Mouse (Mus musculus) forebrain, embryonic 12.5 days (tissue): ENCODE measurements at regions not wholly inside any gene's neighbourhood (a gene's known extent, or its start where the extent isn't known, plus 50 kb on each side); places are given as distances from the start of the nearest gene placed in this dataset.

Experiments
- ATAC-seq: fragments of 200-750 bp; cut with Nextera tagmentation; 2 replicates; pipeline ENCODE4 v1.8.0; 2017; ENCODE audit warnings: moderate TSS enrichment; ENCODE audit not compliant: low FRiP score
- H3K27ac ChIP-seq: fragments of 300-500 bp; sonication (generic); 2 replicates; pipeline ENCODE4 v1.5.1; 2016; ENCODE audit warnings: mild to moderate bottlenecking
- H3K27me3 ChIP-seq: fragments of 300-500 bp; sonication (generic); 2 replicates; pipeline ENCODE4 v1.6.1; 2016; ENCODE audit warnings: mild to moderate bottlenecking
- H3K36me3 ChIP-seq: fragments of 300-500 bp; sonication (generic); replicated peaks from 2 replicates; pipeline ENCODE4 v1.6.1; 2016; ENCODE audit warnings: mild to moderate bottlenecking
- H3K4me1 ChIP-seq: fragments of 300-500 bp; sonication (generic); 2 replicates; pipeline ENCODE4 v1.6.1; 2016
- H3K4me2 ChIP-seq: fragments of 300-500 bp; sonication (generic); 2 replicates; pipeline ENCODE4 v1.6.1; 2016; ENCODE audit warnings: mild to moderate bottlenecking, moderate library complexity
- H3K4me3 ChIP-seq: fragments of 300-500 bp; sonication (generic); replicated peaks from 2 replicates; pipeline ENCODE4 v1.5.1; 2016; ENCODE audit warnings: mild to moderate bottlenecking
- H3K9ac ChIP-seq: fragments of 300-500 bp; sonication (generic); 2 replicates; pipeline ENCODE4 v1.6.1; 2016; ENCODE audit warnings: mild to moderate bottlenecking
- H3K9me3 ChIP-seq: fragments of 300-500 bp; sonication (generic); 2 replicates; pipeline ENCODE4 v1.6.1; 2016
- WGBS: fragments of 180-500 bp; shearing (Covaris S2); methylation state at CpG from one replicate; pipeline ENCODE4 v1.1.7; 2016; 5-methylcytosine and 5-hydroxymethylcytosine counted together

DNA sequence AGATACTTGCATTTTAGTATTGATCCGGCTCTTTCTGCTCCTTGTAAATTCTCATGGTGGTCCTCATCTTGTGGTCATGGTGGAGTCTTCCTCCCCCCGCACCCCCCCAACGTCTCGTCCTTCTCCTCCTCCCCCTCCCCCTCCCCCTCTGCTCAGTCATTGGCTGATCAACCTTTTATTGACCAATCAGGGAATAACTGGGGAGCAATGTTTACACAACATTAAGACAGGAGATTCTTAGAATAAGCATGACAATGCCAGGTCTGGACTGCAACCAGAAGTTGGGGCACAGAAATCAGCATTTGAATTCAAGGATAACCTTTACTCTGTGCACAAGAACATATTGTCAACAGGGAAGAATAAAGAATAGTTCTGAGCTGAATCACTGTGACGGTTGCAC, 89.4 kb upstream of the Arid2 start:
- no peak overlapping the region for H3K4me2 ChIP-seq
- H3K36me3 ChIP-seq, result no peaks in the 10 kb centered on the region
- WGBS, result 54% methylated on average over 5 of the region's 5 CpGs
- H3K4me1 ChIP-seq, result no peaks in the 10 kb centered on the region
- H3K9me3 ChIP-seq, result no peaks in the 10 kb centered on the region
- no peak overlapping the region for H3K4me3 ChIP-seq
- no peaks in the 10 kb centered on the region for H3K27me3 ChIP-seq
- no peak overlapping the region for H3K9ac ChIP-seq
- no peak overlapping the region for H3K27ac ChIP-seq
- ATAC-seq, result no peak

GRCm38 (mm10) chr15:96201273-96201672, 86.0 kb upstream of the Arid2 start:
- no peak for ATAC-seq
- no peak overlapping the region for H3K9ac ChIP-seq
- H3K9me3 ChIP-seq, result no peaks in the 10 kb centered on the region
- no peaks in the 10 kb centered on the region for H3K27me3 ChIP-seq
- no peak overlapping the region for H3K4me3 ChIP-seq
- 71% methylated on average over 3 of the region's 3 CpGs for WGBS
- no peak overlapping the region for H3K27ac ChIP-seq
- no peaks in the 10 kb centered on the region for H3K4me1 ChIP-seq
- no peaks in the 10 kb centered on the region for H3K36me3 ChIP-seq
- H3K4me2 ChIP-seq, result no peak overlapping the region

DNA sequence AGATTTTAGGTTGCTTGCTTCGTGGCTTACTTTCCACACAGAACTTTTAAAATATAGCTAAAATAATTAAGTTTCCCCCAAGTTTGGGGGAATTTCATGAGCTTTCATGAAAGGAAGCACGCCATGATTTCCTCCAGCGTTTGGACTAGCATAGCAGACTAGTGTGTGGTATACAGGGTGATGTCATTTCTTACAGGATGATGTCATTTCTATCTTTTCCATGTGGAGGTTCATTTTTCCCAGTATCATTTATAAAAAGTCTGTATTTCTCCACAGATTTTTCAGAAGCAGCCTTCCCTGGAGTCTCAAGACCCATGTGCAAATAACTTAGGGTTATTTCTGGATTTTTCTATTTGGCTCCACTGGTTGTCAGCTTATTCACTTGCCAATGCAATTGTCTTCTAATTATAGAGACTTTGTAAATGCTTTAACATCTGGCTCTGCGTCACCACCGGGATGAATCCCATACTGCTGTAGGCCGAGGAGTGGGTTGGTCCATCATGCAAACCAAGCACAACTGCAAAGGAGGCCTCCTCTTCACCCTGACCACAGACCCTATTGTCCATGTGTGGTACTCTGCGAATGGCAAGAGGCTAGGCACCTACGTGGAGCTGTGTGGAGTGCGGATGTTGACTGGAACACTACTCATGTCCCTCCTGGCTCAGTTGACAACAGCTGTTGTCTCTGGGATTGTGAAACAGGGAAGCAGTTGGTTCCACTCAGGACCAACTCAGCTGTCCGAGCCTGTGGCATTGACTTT, 85.4 kb upstream of the Arid2 start:
- Histone ChIP-seq H3K4me3 (no peak overlapping the region), H3K4me2 (no peak overlapping the region), H3K27ac (no peak overlapping the region), H3K9me3 (no peaks in the 10 kb centered on the region), H3K27me3 (no peaks in the 10 kb centered on the region), H3K36me3 (no peaks in the 10 kb centered on the region), H3K9ac (no peak overlapping the region), H3K4me1 (no peaks in the 10 kb centered on the region)
- 90% methylated on average over 10 of the region's 10 CpGs for WGBS
- no peak for ATAC-seq

- Histone ChIP-seq H3K4me1 (no peaks in the 10 kb centered on the region), H3K9ac (no peak overlapping the region), H3K27ac (no peak overlapping the region), H3K27me3 (no peaks in the 10 kb centered on the region), H3K4me2 (no peak overlapping the region), H3K4me3 (no peak overlapping the region), H3K9me3 (no peaks in the 10 kb centered on the region), H3K36me3 (no peaks in the 10 kb centered on the region)
- 94% methylated on average over 5 of the region's 5 CpGs for WGBS
- no peak for ATAC-seq
These were observed 83.1 kb upstream of the Arid2 start for GRCm38 (mm10) chr15:96204187-96204586.

DNA sequence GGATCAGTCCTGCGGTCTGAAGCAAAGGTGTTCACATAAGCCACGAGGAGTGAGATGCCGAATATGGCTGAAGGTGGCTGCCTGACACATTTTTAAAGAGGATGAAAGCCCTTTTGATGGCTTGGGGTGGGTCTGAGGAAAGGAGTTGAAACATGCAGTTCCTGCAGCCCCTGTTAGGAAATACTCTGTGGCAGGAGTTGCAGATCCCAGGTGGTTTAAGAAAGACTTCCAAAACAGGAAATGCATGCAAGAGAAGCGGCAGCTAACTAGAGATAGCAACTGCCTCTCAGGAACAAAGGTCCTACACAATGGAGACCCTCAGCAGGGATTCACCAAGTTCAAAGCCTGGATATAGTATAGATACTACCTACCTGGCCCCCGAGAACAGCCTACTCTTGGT, 82.7 kb upstream of the Arid2 start:
- H3K4me1 ChIP-seq, result no peaks in the 10 kb centered on the region
- no peak for ATAC-seq
- H3K36me3 ChIP-seq, result no peaks in the 10 kb centered on the region
- WGBS, result 90% methylated on average over 5 of the region's 5 CpGs
- H3K9ac ChIP-seq, result no peak overlapping the region
- no peaks in the 10 kb centered on the region for H3K27me3 ChIP-seq
- no peak overlapping the region for H3K27ac ChIP-seq
- H3K4me3 ChIP-seq, result no peak overlapping the region
- H3K4me2 ChIP-seq, result no peak overlapping the region
- H3K9me3 ChIP-seq, result no peaks in the 10 kb centered on the region

DNA sequence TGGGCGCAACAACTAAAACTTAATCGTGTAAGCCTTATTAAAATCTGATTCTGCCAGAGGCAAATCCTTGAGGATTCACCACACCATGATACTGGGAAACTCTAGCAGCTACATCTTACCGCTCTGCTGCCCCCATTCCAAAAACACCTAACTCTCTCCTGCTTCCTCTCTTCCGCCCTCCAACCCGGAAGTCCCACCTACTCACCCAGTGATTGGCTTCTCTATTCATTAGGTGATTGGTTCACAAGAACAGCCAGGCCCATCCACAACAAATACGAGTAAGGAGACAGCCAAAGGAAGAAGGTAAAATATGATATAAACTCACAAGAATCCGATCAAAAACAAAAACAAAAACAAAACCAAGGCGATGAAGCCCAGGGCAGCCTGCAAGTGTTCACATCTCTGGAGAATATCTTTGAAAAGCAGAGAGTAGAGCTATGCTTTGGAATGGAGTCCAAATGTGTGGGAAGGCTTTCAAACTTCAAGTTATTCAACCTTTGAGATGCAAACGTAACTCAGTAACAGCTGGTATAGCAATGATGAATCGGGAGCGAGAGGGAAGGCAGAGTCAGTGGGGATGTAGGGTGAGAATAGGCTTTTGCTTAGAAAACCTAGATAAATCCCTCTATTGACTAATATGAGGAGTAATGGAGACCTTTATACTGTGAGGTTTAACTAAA, 76.5 kb upstream of the Arid2 start:
- Histone ChIP-seq H3K4me1 (no peaks in the 10 kb centered on the region), H3K4me2 (no peak overlapping the region), H3K9ac (no peak overlapping the region), H3K9me3 (no peaks in the 10 kb centered on the region), H3K27ac (no peak overlapping the region), H3K36me3 (no peaks in the 10 kb centered on the region), H3K4me3 (no peak overlapping the region), H3K27me3 (no peaks in the 10 kb centered on the region)
- WGBS, result 82% methylated on average over 11 of the region's 11 CpGs
- no peak for ATAC-seq

DNA sequence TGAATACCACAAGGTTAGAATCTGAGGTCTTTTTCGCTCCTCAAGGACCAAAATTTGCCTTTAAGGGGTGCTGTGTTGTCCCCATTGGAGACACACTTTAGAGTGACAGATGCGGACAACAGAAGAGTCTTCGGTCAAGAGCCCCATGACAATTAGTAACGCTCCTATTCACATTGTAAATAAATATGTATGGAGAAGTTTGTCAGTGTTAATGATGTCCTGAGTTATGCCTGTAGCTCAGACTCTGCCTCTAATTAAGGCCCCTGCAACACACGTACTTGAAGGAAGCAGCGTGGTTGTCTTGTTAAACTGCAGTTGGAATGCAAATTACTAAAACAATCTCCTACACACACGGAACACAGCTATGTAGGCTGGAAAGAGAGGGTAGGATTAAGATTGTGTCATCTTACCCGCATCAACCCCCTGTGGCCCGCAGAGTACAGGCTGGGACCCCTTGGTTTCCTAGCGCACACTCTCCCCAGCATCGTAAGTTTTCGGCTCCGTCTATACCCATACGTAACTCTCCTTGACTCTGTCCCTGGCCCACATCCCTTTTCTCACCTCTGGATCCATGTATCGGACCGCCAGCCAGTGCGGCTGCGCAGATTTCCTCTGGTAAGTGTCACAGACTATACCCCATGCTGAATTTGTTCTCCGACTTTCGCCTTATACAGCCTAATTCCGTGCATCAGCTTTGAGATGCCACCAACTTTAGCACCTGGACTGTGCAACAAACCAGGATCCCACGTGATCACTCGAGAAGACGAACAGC, 73.6 kb upstream of the Arid2 start:
- H3K27ac ChIP-seq, result no peak overlapping the region
- ATAC-seq, result no peak
- no peaks in the 10 kb centered on the region for H3K9me3 ChIP-seq
- no peak overlapping the region for H3K4me3 ChIP-seq
- no peak overlapping the region for H3K4me2 ChIP-seq
- H3K36me3 ChIP-seq, result no peaks in the 10 kb centered on the region
- H3K9ac ChIP-seq, result no peak overlapping the region
- H3K27me3 ChIP-seq, result no peaks in the 10 kb centered on the region
- no peaks in the 10 kb centered on the region for H3K4me1 ChIP-seq
- 78% methylated on average over 24 of the region's 24 CpGs for WGBS

DNA sequence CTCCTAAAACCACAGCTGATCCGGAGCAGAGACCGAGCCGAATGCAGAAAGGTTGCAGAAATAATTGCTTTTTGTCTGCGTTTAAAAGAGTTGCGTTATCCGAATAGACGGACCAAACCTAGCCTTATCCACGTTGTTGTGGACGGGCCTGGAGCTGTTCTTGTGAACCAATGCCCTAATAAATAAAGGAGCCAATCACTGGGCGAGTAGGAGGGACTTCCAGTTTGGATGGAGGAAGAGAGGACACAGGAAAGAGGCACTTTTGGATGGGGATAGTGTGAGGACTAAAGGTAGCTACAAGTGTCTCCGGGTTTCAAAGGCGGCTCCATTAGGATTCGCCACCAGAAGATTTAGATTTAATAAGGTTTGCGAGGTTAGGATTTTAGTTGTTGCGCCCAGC, 69.4 kb upstream of the Arid2 start:
- no peaks in the 10 kb centered on the region; the same call in 1 of the 2 replicates for H3K27me3 ChIP-seq
- H3K4me2 ChIP-seq, result no peak overlapping the region
- WGBS, result 94% methylated on average over 15 of the region's 15 CpGs
- H3K9ac ChIP-seq, result no peak overlapping the region
- H3K36me3 ChIP-seq, result no peaks in the 10 kb centered on the region
- no peak overlapping the region for H3K4me3 ChIP-seq
- H3K27ac ChIP-seq, result no peak overlapping the region
- no peaks in the 10 kb centered on the region for H3K4me1 ChIP-seq
- no peak for ATAC-seq
- H3K9me3 ChIP-seq, result no peaks in the 10 kb centered on the region

DNA sequence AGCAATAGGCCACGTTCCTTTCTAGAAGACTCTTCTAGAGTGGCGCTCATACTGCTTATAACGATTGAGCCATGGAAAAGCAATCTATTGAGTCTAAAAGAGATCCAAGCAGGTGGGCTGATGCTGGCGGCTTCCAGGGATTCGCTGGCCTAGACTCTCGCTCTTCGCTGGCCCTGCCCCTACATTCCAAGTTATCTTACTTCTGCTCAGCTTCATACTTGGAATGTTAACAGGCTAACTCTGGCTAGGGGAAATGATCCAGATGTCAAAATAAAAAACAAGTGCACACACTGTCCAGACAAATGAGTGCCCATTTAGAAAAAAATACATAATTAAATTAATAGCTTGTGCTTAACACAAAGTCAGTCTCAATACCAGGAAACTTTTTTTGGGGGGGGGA, 67.6 kb upstream of the Arid2 start:
- Histone ChIP-seq H3K27me3 (no peaks in the 10 kb centered on the region; the same call in 1 of the 2 replicates), H3K4me3 (no peak overlapping the region), H3K9me3 (no peaks in the 10 kb centered on the region), H3K4me2 (no peak overlapping the region), H3K9ac (no peak overlapping the region), H3K27ac (no peak overlapping the region), H3K36me3 (no peaks in the 10 kb centered on the region), H3K4me1 (no peaks in the 10 kb centered on the region)
- ATAC-seq, result no peak
- 84% methylated on average over 7 of the region's 7 CpGs for WGBS

- H3K27me3 ChIP-seq, result no peaks in the 10 kb centered on the region
- no peak overlapping the region for H3K9ac ChIP-seq
- peaks cover 4% of the 10 kb centered on the region for H3K4me1 ChIP-seq
- no peak overlapping the region for H3K4me2 ChIP-seq
- H3K36me3 ChIP-seq, result no peaks in the 10 kb centered on the region
- H3K27ac ChIP-seq, result no peak overlapping the region
- ATAC-seq, result no peak
- H3K9me3 ChIP-seq, result no peaks in the 10 kb centered on the region
- 94% methylated on average over 3 of the region's 3 CpGs for WGBS
- no peak overlapping the region for H3K4me3 ChIP-seq
These were observed 55.3 kb upstream of the Arid2 start for GRCm38 (mm10) chr15:96231969-96232368.

GRCm38 (mm10) chr15:96233113-96233512, 54.2 kb upstream of the Arid2 start:
- H3K4me1 ChIP-seq, result peaks cover 4% of the 10 kb centered on the region
- H3K4me3 ChIP-seq, result no peak overlapping the region
- H3K9me3 ChIP-seq, result no peaks in the 10 kb centered on the region
- ATAC-seq, result no peak
- no peaks in the 10 kb centered on the region for H3K36me3 ChIP-seq
- H3K9ac ChIP-seq, result no peak overlapping the region
- H3K27me3 ChIP-seq, result no peaks in the 10 kb centered on the region
- H3K4me2 ChIP-seq, result no peak overlapping the region
- no peak overlapping the region for H3K27ac ChIP-seq

GRCm38 (mm10) chr15:96234783-96235182, 52.5 kb upstream of the Arid2 start:
- no peaks in the 10 kb centered on the region for H3K27me3 ChIP-seq
- H3K9me3 ChIP-seq, result no peaks in the 10 kb centered on the region
- H3K4me3 ChIP-seq, result no peak overlapping the region
- H3K4me1 ChIP-seq, result peaks cover 4% of the 10 kb centered on the region
- no peak overlapping the region for H3K9ac ChIP-seq
- WGBS, result 61% methylated on average over 8 of the region's 8 CpGs
- no peak for ATAC-seq
- no peak overlapping the region for H3K4me2 ChIP-seq
- H3K36me3 ChIP-seq, result no peaks in the 10 kb centered on the region
- H3K27ac ChIP-seq, result no peak overlapping the region
